In genomic region chr14:55024236-55024635, GRCm38 (mm10) we compare ENCODE assay signal across 9 mouse cellular contexts. TPM values are rescaled to one million over a fixed set of nuclear protein-coding genes. Genes with fewer than 3 reads are reported as not detected.
A peak's percentile ranks its signal among the peaks of the same experiment; 100 is the strongest.
DNase-seq lines count a peak whose midpoint lies in the region; ATAC-seq and TF ChIP-seq lines count a peak whose summit lies in the region.
"Had no signal": no experiment of that assay in that cellular context is flagged by ENCODE, and none has a peak within 500 bp of the region (broad histone marks: within the 10 kb centered on the region; RNA-seq: fewer than 3 reads in every experiment).

No protein-coding gene starts in this region.

- no peak for TF ChIP-seq EP300 in heart, postnatal 0 days (IDR thresholded peaks at IDR 0.05; ENCODE audit: low read depth)

- H3K27me3 ChIP-seq in heart, postnatal 0 days (ENCODE audit: control insufficient read depth, insufficient read depth, low read length): no peaks in the 10 kb centered on the region
- no peaks in the 10 kb centered on the region for H3K27me3 ChIP-seq in embryonic facial prominence, embryonic 11.5 days (ENCODE audit: control insufficient read depth, insufficient read depth, low read length)
- H3K27me3 ChIP-seq: limb, embryonic 15.5 days had no signal

- peak; percentile 69 for TF ChIP-seq CTCF in heart, postnatal 0 days (IDR thresholded peaks at IDR 0.05; ENCODE audit: low read depth)

- no peaks in the 10 kb centered on the region for H3K9me3 ChIP-seq in heart, postnatal 0 days (replicated peaks; ENCODE audit: control insufficient read depth, low read length)
- H3K9me3 ChIP-seq in embryonic facial prominence, embryonic 11.5 days (replicated peaks; ENCODE audit: control insufficient read depth, low read length): no peaks in the 10 kb centered on the region
- H3K9me3 ChIP-seq: limb, embryonic 15.5 days had no signal

- peak; percentile 61; the same call in 1 of the 2 replicates for ATAC-seq in heart, postnatal 0 days (ENCODE audit: insufficient read depth, low read depth)
- ATAC-seq in embryonic facial prominence, embryonic 11.5 days (replicated peaks; ENCODE audit: insufficient number of reproducible peaks, low FRiP score, low TSS enrichment, low read depth): no peak

- H3K9ac ChIP-seq in heart, postnatal 0 days (replicated peaks; ENCODE audit: low read depth, low read length): no peak overlapping the region
- no peak overlapping the region for H3K9ac ChIP-seq in embryonic facial prominence, embryonic 11.5 days (replicated peaks; ENCODE audit: low read length)
- H3K9ac ChIP-seq: limb, embryonic 15.5 days had no signal

- no peak overlapping the region for H3K4me2 ChIP-seq in heart, postnatal 0 days (ENCODE audit: low read depth, low read length)
- no peak overlapping the region for H3K4me2 ChIP-seq in embryonic facial prominence, embryonic 11.5 days (ENCODE audit: low read depth, low read length)
- H3K4me2 ChIP-seq: limb, embryonic 15.5 days had no signal

- peaks cover 53% of the 10 kb centered on the region for H3K36me3 ChIP-seq in heart, postnatal 0 days (replicated peaks; ENCODE audit: control insufficient read depth, insufficient read depth, low read length)
- peaks cover 10% of the 10 kb centered on the region for H3K36me3 ChIP-seq in embryonic facial prominence, embryonic 11.5 days (replicated peaks; ENCODE audit: control insufficient read depth, insufficient read depth, low read depth, low read length)

- H3K4me1 ChIP-seq in heart, postnatal 0 days (ENCODE audit: control insufficient read depth, insufficient read depth): no peaks in the 10 kb centered on the region
- H3K4me1 ChIP-seq in embryonic facial prominence, embryonic 11.5 days (ENCODE audit: control insufficient read depth, insufficient read depth, low read length): peaks cover 6% of the 10 kb centered on the region

- H3K4me3 ChIP-seq in heart, postnatal 0 days (ENCODE audit: low read depth, low read length): no peak overlapping the region
- H3K4me3 ChIP-seq in embryonic facial prominence, embryonic 11.5 days (ENCODE audit: low read depth, low read length): no peak overlapping the region
- H3K4me3 ChIP-seq: limb, embryonic 15.5 days had no signal

- H3K27ac ChIP-seq in heart, postnatal 0 days (ENCODE audit: low read depth): no peak overlapping the region
- no peak overlapping the region for H3K27ac ChIP-seq in embryonic facial prominence, embryonic 11.5 days (replicated peaks; ENCODE audit: low read depth, low read length)
- H3K27ac ChIP-seq: limb, embryonic 15.5 days had no signal

- 63% methylated on average over 7 of the region's 7 CpGs for WGBS in heart, postnatal 0 days
- 65% methylated on average over 7 of the region's 7 CpGs for WGBS in embryonic facial prominence, embryonic 11.5 days

- no peak for DNase-seq in heart, postnatal 0 days (ENCODE audit: low spot score)
- no peak for DNase-seq in heart, adult 8-10 months (ENCODE audit: low spot score)
- peak; percentile 58 to 68 for DNase-seq in B cell, adult 2 months
- peak; percentile 56 for DNase-seq in adrenal gland, postnatal 25 days
- peak; percentile 76 for DNase-seq in embryonic facial prominence, embryonic 11.5 days (ENCODE audit: low spot score)
- DNase-seq in kidney, postnatal 25 days: peak; percentile 65 to 73
- peak; percentile 35 for DNase-seq in lung, postnatal 25 days (ENCODE audit: low spot score)
- peak; percentile 48 to 70 for DNase-seq in spleen, postnatal 4 days (ENCODE audit: low spot score in 2 of 2)

RNA-seq across cellular contexts. Expression of gene Ngdn, which starts 9.0 kb away (rescaled TPM):
- total RNA-seq in heart, postnatal 0 days (2014; rRNA removed; ENCODE audit: low replicate concordance): 20.2 and 50.1 TPM in 2 replicates
- 50.0 and 50.9 TPM in 2 replicates for polyA plus RNA-seq in heart, postnatal 0 days (2015; fragmentation: Nextera tagmentation; extraction: Ambion mirVana)
- 10 to 100 TPM; 22.3 to 31.5 (median 25.9) TPM for total RNA-seq in heart, adult 8-10 months (2022)
- total RNA-seq in adrenal gland, postnatal 25 days (2021): 38.3 and 39.8 TPM in 2 replicates
- polyA plus RNA-seq in embryonic facial prominence, embryonic 11.5 days (2014; fragmentation: Nextera tagmentation; extraction: Ambion mirVana): 92.8 and 97.7 TPM in 2 replicates

RNA-seq across cellular contexts. Expression of gene Myh7, which starts 29.8 kb away (rescaled TPM):
- 4,273 and 4,731 TPM in 2 replicates for total RNA-seq in heart, postnatal 0 days (2014; rRNA removed; ENCODE audit: low replicate concordance)
- 1,026 and 1,537 TPM in 2 replicates for polyA plus RNA-seq in heart, postnatal 0 days (2015; fragmentation: Nextera tagmentation; extraction: Ambion mirVana)
- total RNA-seq in heart, adult 8-10 months (2022): 1,000 to 10,000 TPM; 1,453 to 2,519 (median 2,136) TPM
- not detected in 2 replicates for total RNA-seq in adrenal gland, postnatal 25 days (2021)
- polyA plus RNA-seq in embryonic facial prominence, embryonic 11.5 days (2014; fragmentation: Nextera tagmentation; extraction: Ambion mirVana): 4.0 and 13.1 TPM in 2 replicates

RNA-seq across cellular contexts. Expression of gene Gm17428, which starts 47.5 kb away (rescaled TPM):
- not detected in 2 replicates for total RNA-seq in heart, postnatal 0 days (2014; rRNA removed; ENCODE audit: low replicate concordance)
- not detected in 2 replicates for polyA plus RNA-seq in heart, postnatal 0 days (2015; fragmentation: Nextera tagmentation; extraction: Ambion mirVana)
- total RNA-seq in heart, adult 8-10 months (2022): not detected
- total RNA-seq in adrenal gland, postnatal 25 days (2021): not detected in 2 replicates
- not detected in 2 replicates for polyA plus RNA-seq in embryonic facial prominence, embryonic 11.5 days (2014; fragmentation: Nextera tagmentation; extraction: Ambion mirVana)
- polyA plus RNA-seq: limb, embryonic 15.5 days had no signal

RNA-seq across cellular contexts. Expression of gene Myh6, which starts 57.5 kb away (rescaled TPM):
- total RNA-seq in heart, postnatal 0 days (2014; rRNA removed; ENCODE audit: low replicate concordance): 3,860 and 3,976 TPM in 2 replicates
- polyA plus RNA-seq in heart, postnatal 0 days (2015; fragmentation: Nextera tagmentation; extraction: Ambion mirVana): 8,242 and 9,737 TPM in 2 replicates
- total RNA-seq in heart, adult 8-10 months (2022): over 10,000 TPM; 18,156 to 23,973 (median 22,335) TPM
- not detected in 2 replicates for total RNA-seq in adrenal gland, postnatal 25 days (2021)
- 0.91 and 9.2 TPM in 2 replicates for polyA plus RNA-seq in embryonic facial prominence, embryonic 11.5 days (2014; fragmentation: Nextera tagmentation; extraction: Ambion mirVana)

Comparison
In these comparisons a context has a peak if more than half of its experiments do, and no peak if none do; other contexts are left out.
1. DNase-seq: peak in B cell, adult 2 months (2 of 2), adrenal gland, postnatal 25 days (single experiment), embryonic facial prominence, embryonic 11.5 days (single experiment), kidney, postnatal 25 days (2 of 2), lung, postnatal 25 days (single experiment) and spleen, postnatal 4 days (2 of 2); none in heart, postnatal 0 days (single experiment) and heart, adult 8-10 months (single experiment).
2. RNA of gene Myh7, which starts 29.8 kb away (total RNA-seq): 4,273 to 4,731 TPM in heart, postnatal 0 days and 1,453 to 2,519 TPM in heart, adult 8-10 months; not detected in adrenal gland, postnatal 25 days; every median in the first group is over 1,000 times any median in the second.